Mouse (Mus musculus): Measurements from ENCODE around the gene Gstp3. TPM values are rescaled to one million over a fixed set of nuclear protein-coding genes. Genes with fewer than 3 reads are reported as not detected.

Gene Gstp3
- total and polyA plus RNA-seq, 2 experiments from 2014 or later: not detected

GRCm38 (mm10) chr19:4014802-4015201 lies 44.6 kb downstream of the Gstp3 start:
- H3K9ac ChIP-seq (replicated peaks; ENCODE audit: low read length): no peak overlapping the region
- DNase-seq (ENCODE audit: low spot score): no peak
- H3K36me3 ChIP-seq (ENCODE audit: insufficient read depth, low read length): peaks cover 4% of the 10 kb centered on the region; the same call in 1 of the 2 replicates
- H3K27me3 ChIP-seq (ENCODE audit: insufficient read depth, low read length): no peaks in the 10 kb centered on the region
- H3K27ac ChIP-seq: no peak overlapping the region
- no peak for TF ChIP-seq CTCF (IDR thresholded peaks at IDR 0.05; ENCODE audit: low read depth)
- H3K9me3 ChIP-seq (ENCODE audit: low read length): no peaks in the 10 kb centered on the region
- H3K4me1 ChIP-seq (ENCODE audit: insufficient read depth, low read length): peaks cover 6% of the 10 kb centered on the region
- no peak overlapping the region for H3K4me3 ChIP-seq (ENCODE audit: low read length)
- no peak overlapping the region for H3K4me2 ChIP-seq (ENCODE audit: low read depth, low read length)
- no peak for ATAC-seq

GRCm38 (mm10) chr19:4013066-4013465 lies 46.3 kb downstream of the Gstp3 start:
- DNase-seq (ENCODE audit: low spot score): no peak
- H3K27ac ChIP-seq: no peak overlapping the region
- TF ChIP-seq CTCF (IDR thresholded peaks at IDR 0.05; ENCODE audit: low read depth): no peak
- H3K9ac ChIP-seq (replicated peaks; ENCODE audit: low read length): peak overlapping the region; percentile 33; the same call in 1 of the 2 replicates
- peak overlapping the region; percentile 78 for H3K4me2 ChIP-seq (ENCODE audit: low read depth, low read length)
- no peaks in the 10 kb centered on the region for H3K9me3 ChIP-seq (ENCODE audit: low read length)
- no peak for ATAC-seq
- H3K4me3 ChIP-seq (ENCODE audit: low read length): peak overlapping the region; percentile 90
- WGBS: 23% methylated on average over 9 of the region's 9 CpGs
- H3K36me3 ChIP-seq (ENCODE audit: insufficient read depth, low read length): peaks cover 21% of the 10 kb centered on the region
- no peaks in the 10 kb centered on the region for H3K27me3 ChIP-seq (ENCODE audit: insufficient read depth, low read length)
- H3K4me1 ChIP-seq (ENCODE audit: insufficient read depth, low read length): peaks cover 6% of the 10 kb centered on the region

- H3K4me3 ChIP-seq (ENCODE audit: low read length): peak within 1 kb of the TSS; percentile 90
Observed at GRCm38 (mm10) chr19:4012432-4013022, 46.8 kb downstream of the Gstp3 start, which contains the start of gene Ndufv1. Gene Ndufv1, minus strand, starts transcription at chr19:4012806.

GRCm38 (mm10) chr19:4011086-4011485 lies 48.3 kb downstream of the Gstp3 start:
- Histone ChIP-seq H3K9me3 (ENCODE audit: low read length) (no peaks in the 10 kb centered on the region), H3K36me3 (ENCODE audit: insufficient read depth, low read length) (peaks cover 40% of the 10 kb centered on the region), H3K27ac (no peak overlapping the region), H3K9ac (replicated peaks; ENCODE audit: low read length) (no peak overlapping the region), H3K4me2 (ENCODE audit: low read depth, low read length) (no peak overlapping the region), H3K4me1 (ENCODE audit: insufficient read depth, low read length) (peaks cover 6% of the 10 kb centered on the region), H3K4me3 (ENCODE audit: low read length) (no peak overlapping the region), H3K27me3 (ENCODE audit: insufficient read depth, low read length) (no peaks in the 10 kb centered on the region)
- TF ChIP-seq CTCF (IDR thresholded peaks at IDR 0.05; ENCODE audit: low read depth): no peak
- no peak for ATAC-seq
- no peak for DNase-seq (ENCODE audit: low spot score)
- 94% methylated on average over 5 of the region's 5 CpGs for WGBS

More at GRCm38 (mm10) chr19:4012432-4013022, 46.8 kb downstream of the Gstp3 start, which contains the start of gene Ndufv1:
- H3K27ac ChIP-seq: peak within 1 kb of the TSS; percentile 82; the same call in 1 of the 2 replicates
- ATAC-seq: peak; percentile 99
- TF ChIP-seq CTCF (IDR thresholded peaks at IDR 0.05; ENCODE audit: low read depth): peak; percentile 92
- DNase-seq (ENCODE audit: low spot score): peak; percentile 99
- 1% methylated on average over 45 of the region's 45 CpGs for WGBS
- H3K9ac ChIP-seq (replicated peaks; ENCODE audit: low read length): peak within 1 kb of the TSS; percentile 85
- no peaks in the 10 kb centered on the region for H3K27me3 ChIP-seq (ENCODE audit: insufficient read depth, low read length)
- H3K4me1 ChIP-seq (ENCODE audit: insufficient read depth, low read length): peaks cover 6% of the 10 kb centered on the region
- H3K9me3 ChIP-seq (ENCODE audit: low read length): no peaks in the 10 kb centered on the region
- H3K36me3 ChIP-seq (ENCODE audit: insufficient read depth, low read length): peaks cover 26% of the 10 kb centered on the region
- H3K4me2 ChIP-seq (ENCODE audit: low read depth, low read length): peak within 1 kb of the TSS; percentile 78

Other genes with a start within 250 kb of the Gstp3 start
Only the 30 nearest of the 34 such genes appear.
- 35.4 and 44.0 TPM in 2 replicates for gene Tcirg1, start 152.4 kb downstream of the Gstp3 start, total RNA-seq (2014; rRNA removed)
- gene Tcirg1, start 152.4 kb downstream of the Gstp3 start, polyA plus RNA-seq (2015; fragmentation: Nextera tagmentation; extraction: Ambion mirVana): 16.8 and 17.3 TPM in 2 replicates
- gene Ndufs8, start 146.8 kb downstream of the Gstp3 start, total RNA-seq (2014; rRNA removed): 212 and 221 TPM in 2 replicates
- 366 and 367 TPM in 2 replicates for gene Ndufs8, start 146.8 kb downstream of the Gstp3 start, polyA plus RNA-seq (2015; fragmentation: Nextera tagmentation; extraction: Ambion mirVana)
- 2.2 and 3.0 TPM in 2 replicates for gene Aldh3b1, start 129.8 kb downstream of the Gstp3 start, total RNA-seq (2014; rRNA removed)
- gene Aldh3b1, start 129.8 kb downstream of the Gstp3 start, polyA plus RNA-seq (2015; fragmentation: Nextera tagmentation; extraction: Ambion mirVana): 3.5 and 4.3 TPM in 2 replicates
- 12.8 and 19.9 TPM in 2 replicates for gene Unc93b1, start 124.4 kb downstream of the Gstp3 start, total RNA-seq (2014; rRNA removed)
- 15.3 and 16.3 TPM in 2 replicates for gene Unc93b1, start 124.4 kb downstream of the Gstp3 start, polyA plus RNA-seq (2015; fragmentation: Nextera tagmentation; extraction: Ambion mirVana)
- gene Aldh3b3, start 100.9 kb downstream of the Gstp3 start, total RNA-seq (2014; rRNA removed): not detected in 2 replicates
- not detected in 2 replicates for gene Aldh3b3, start 100.9 kb downstream of the Gstp3 start, polyA plus RNA-seq (2015; fragmentation: Nextera tagmentation; extraction: Ambion mirVana)
- gene Aldh3b2, start 87.2 kb downstream of the Gstp3 start, total RNA-seq (2014; rRNA removed): 0.32 and 1.1 TPM in 2 replicates
- gene Aldh3b2, start 87.2 kb downstream of the Gstp3 start, polyA plus RNA-seq (2015; fragmentation: Nextera tagmentation; extraction: Ambion mirVana): 0.95 and 1.4 TPM in 2 replicates
- 3.3 and 7.3 TPM in 2 replicates for gene Acy3, start 73.0 kb downstream of the Gstp3 start, total RNA-seq (2014; rRNA removed)
- 2.8 and 3.5 TPM in 2 replicates for gene Acy3, start 73.0 kb downstream of the Gstp3 start, polyA plus RNA-seq (2015; fragmentation: Nextera tagmentation; extraction: Ambion mirVana)
- not detected in 2 replicates for gene Tbx10, start 66.8 kb downstream of the Gstp3 start, total RNA-seq (2014; rRNA removed)
- gene Tbx10, start 66.8 kb downstream of the Gstp3 start, polyA plus RNA-seq (2015; fragmentation: Nextera tagmentation; extraction: Ambion mirVana): 0.36 and 0.39 TPM in 2 replicates
- 23.5 and 29.1 TPM in 2 replicates for gene Nudt8, start 59.0 kb downstream of the Gstp3 start, total RNA-seq (2014; rRNA removed)
- gene Nudt8, start 59.0 kb downstream of the Gstp3 start, polyA plus RNA-seq (2015; fragmentation: Nextera tagmentation; extraction: Ambion mirVana): 25.9 and 26.0 TPM in 2 replicates
- gene Gm49405, start 58.9 kb downstream of the Gstp3 start, total RNA-seq (2014; rRNA removed): 2.5 and 3.5 TPM in 2 replicates
- 2.1 and 2.2 TPM in 2 replicates for gene Gm49405, start 58.9 kb downstream of the Gstp3 start, polyA plus RNA-seq (2015; fragmentation: Nextera tagmentation; extraction: Ambion mirVana)
- gene Doc2g, start 56.3 kb downstream of the Gstp3 start, total RNA-seq (2014; rRNA removed): 3.7 and 3.9 TPM in 2 replicates
- 3.5 and 3.7 TPM in 2 replicates for gene Doc2g, start 56.3 kb downstream of the Gstp3 start, polyA plus RNA-seq (2015; fragmentation: Nextera tagmentation; extraction: Ambion mirVana)
- 160 and 203 TPM in 2 replicates for gene Ndufv1, start 46.8 kb downstream of the Gstp3 start, total RNA-seq (2014; rRNA removed)
- 285 and 291 TPM in 2 replicates for gene Ndufv1, start 46.8 kb downstream of the Gstp3 start, polyA plus RNA-seq (2015; fragmentation: Nextera tagmentation; extraction: Ambion mirVana)
- 317 and 335 TPM in 2 replicates for gene Gstp1, start 21.6 kb downstream of the Gstp3 start, total RNA-seq (2014; rRNA removed)
- gene Gstp1, start 21.6 kb downstream of the Gstp3 start, polyA plus RNA-seq (2015; fragmentation: Nextera tagmentation; extraction: Ambion mirVana): 575 and 599 TPM in 2 replicates
- 0.52 TPM in 1 of 2 replicates, not detected in the other for gene Gstp2, start 13.5 kb downstream of the Gstp3 start, total RNA-seq (2014; rRNA removed)
- gene Gstp2, start 13.5 kb downstream of the Gstp3 start, polyA plus RNA-seq (2015; fragmentation: Nextera tagmentation; extraction: Ambion mirVana): 2.2 and 3.0 TPM in 2 replicates
- not detected in 2 replicates for gene Cabp2, start 22.0 kb upstream of the Gstp3 start, total RNA-seq (2014; rRNA removed)
- gene Cabp2, start 22.0 kb upstream of the Gstp3 start, polyA plus RNA-seq (2015; fragmentation: Nextera tagmentation; extraction: Ambion mirVana): not detected in 2 replicates
- gene Cdk2ap2, start 37.6 kb upstream of the Gstp3 start, total RNA-seq (2014; rRNA removed): 49.4 and 57.5 TPM in 2 replicates
- gene Cdk2ap2, start 37.6 kb upstream of the Gstp3 start, polyA plus RNA-seq (2015; fragmentation: Nextera tagmentation; extraction: Ambion mirVana): 63.9 and 64.6 TPM in 2 replicates
- 134 and 142 TPM in 2 replicates for gene Pitpnm1, start 40.4 kb upstream of the Gstp3 start, total RNA-seq (2014; rRNA removed)
- 88.0 and 91.9 TPM in 2 replicates for gene Pitpnm1, start 40.4 kb upstream of the Gstp3 start, polyA plus RNA-seq (2015; fragmentation: Nextera tagmentation; extraction: Ambion mirVana)
- 33.4 and 38.2 TPM in 2 replicates for gene Aip, start 66.3 kb upstream of the Gstp3 start, total RNA-seq (2014; rRNA removed)
- 89.4 and 94.3 TPM in 2 replicates for gene Aip, start 66.3 kb upstream of the Gstp3 start, polyA plus RNA-seq (2015; fragmentation: Nextera tagmentation; extraction: Ambion mirVana)
- gene Gpr152, start 80.2 kb upstream of the Gstp3 start, total RNA-seq (2014; rRNA removed): 0.37 TPM in 1 of 2 replicates, not detected in the other
- gene Gpr152, start 80.2 kb upstream of the Gstp3 start, polyA plus RNA-seq (2015; fragmentation: Nextera tagmentation; extraction: Ambion mirVana): 0.05 TPM in 1 of 2 replicates, not detected in the other
- not detected in 2 replicates for gene Cabp4, start 84.5 kb upstream of the Gstp3 start, total RNA-seq (2014; rRNA removed)
- gene Cabp4, start 84.5 kb upstream of the Gstp3 start, polyA plus RNA-seq (2015; fragmentation: Nextera tagmentation; extraction: Ambion mirVana): 0.29 and 0.51 TPM in 2 replicates
- gene Coro1b, start 89.0 kb upstream of the Gstp3 start, total RNA-seq (2014; rRNA removed): 71.5 and 137 TPM in 2 replicates
- 90.7 and 114 TPM in 2 replicates for gene Coro1b, start 89.0 kb upstream of the Gstp3 start, polyA plus RNA-seq (2015; fragmentation: Nextera tagmentation; extraction: Ambion mirVana)
- gene Ptprcap, start 94.0 kb upstream of the Gstp3 start, total RNA-seq (2014; rRNA removed): 1.0 TPM in 1 of 2 replicates, not detected in the other
- 0.40 and 0.44 TPM in 2 replicates for gene Ptprcap, start 94.0 kb upstream of the Gstp3 start, polyA plus RNA-seq (2015; fragmentation: Nextera tagmentation; extraction: Ambion mirVana)
- gene Rps6kb2, start 103.8 kb upstream of the Gstp3 start, total RNA-seq (2014; rRNA removed): 17.6 and 24.7 TPM in 2 replicates
- 49.6 and 56.5 TPM in 2 replicates for gene Rps6kb2, start 103.8 kb upstream of the Gstp3 start, polyA plus RNA-seq (2015; fragmentation: Nextera tagmentation; extraction: Ambion mirVana)
- gene Carns1, start 115.9 kb upstream of the Gstp3 start, total RNA-seq (2014; rRNA removed): 5.5 and 8.3 TPM in 2 replicates
- gene Carns1, start 115.9 kb upstream of the Gstp3 start, polyA plus RNA-seq (2015; fragmentation: Nextera tagmentation; extraction: Ambion mirVana): 7.1 and 7.5 TPM in 2 replicates
- gene Tbc1d10c, start 131.7 kb upstream of the Gstp3 start, total RNA-seq (2014; rRNA removed): 2.7 and 3.8 TPM in 2 replicates
- 0.95 and 1.4 TPM in 2 replicates for gene Tbc1d10c, start 131.7 kb upstream of the Gstp3 start, polyA plus RNA-seq (2015; fragmentation: Nextera tagmentation; extraction: Ambion mirVana)
- gene Ppp1ca, start 132.5 kb upstream of the Gstp3 start, total RNA-seq (2014; rRNA removed): 502 and 597 TPM in 2 replicates
- 564 and 571 TPM in 2 replicates for gene Ppp1ca, start 132.5 kb upstream of the Gstp3 start, polyA plus RNA-seq (2015; fragmentation: Nextera tagmentation; extraction: Ambion mirVana)
- 15.8 and 25.8 TPM in 2 replicates for gene Rad9a, start 142.1 kb upstream of the Gstp3 start, total RNA-seq (2014; rRNA removed)
- 13.7 and 14.6 TPM in 2 replicates for gene Rad9a, start 142.1 kb upstream of the Gstp3 start, polyA plus RNA-seq (2015; fragmentation: Nextera tagmentation; extraction: Ambion mirVana)
- 0.42 and 3.8 TPM in 2 replicates for gene Clcf1, start 154.7 kb upstream of the Gstp3 start, total RNA-seq (2014; rRNA removed)
- 0.83 TPM in 2 replicates for gene Clcf1, start 154.7 kb upstream of the Gstp3 start, polyA plus RNA-seq (2015; fragmentation: Nextera tagmentation; extraction: Ambion mirVana)
- not detected in 2 replicates for gene AC109138.7, start 154.8 kb upstream of the Gstp3 start, total RNA-seq (2014; rRNA removed)
- not detected in 2 replicates for gene AC109138.7, start 154.8 kb upstream of the Gstp3 start, polyA plus RNA-seq (2015; fragmentation: Nextera tagmentation; extraction: Ambion mirVana)
- gene Pold4, start 172.3 kb upstream of the Gstp3 start, total RNA-seq (2014; rRNA removed): 28.1 and 28.7 TPM in 2 replicates
- 24.5 and 26.2 TPM in 2 replicates for gene Pold4, start 172.3 kb upstream of the Gstp3 start, polyA plus RNA-seq (2015; fragmentation: Nextera tagmentation; extraction: Ambion mirVana)

All from hindbrain, postnatal 0 days (tissue).